Mouse (Mus musculus) hindbrain, postnatal 0 days (tissue): ENCODE data around the gene Rab30. TPM values are rescaled to one million over a fixed set of nuclear protein-coding genes. Genes with fewer than 3 reads are reported as not detected.

Source experiments
- ATAC-seq: fragments of 200-750 bp; cut with Nextera tagmentation; 2 replicates; pipeline ENCODE4 v1.8.0; 2017; ENCODE audit warnings: mild to moderate bottlenecking, moderate TSS enrichment, moderate library complexity
- DNase-seq: peaks from one replicate; pipeline ENCODE4 v3.0.0-alpha.2; 2015; ENCODE audit warnings: low spot score
- H3K27ac ChIP-seq: fragments of 300-500 bp; sonication (generic); 2 replicates; pipeline ENCODE4 v1.5.1; 2014; ENCODE audit warnings: mild to moderate bottlenecking
- H3K27me3 ChIP-seq: fragments of 300-500 bp; sonication (generic); 2 replicates; pipeline ENCODE4 v1.6.1; 2014; ENCODE audit warnings: low read length, mixed read lengths; ENCODE audit not compliant: insufficient read depth
- H3K36me3 ChIP-seq: fragments of 300-500 bp; sonication (generic); 2 replicates; pipeline ENCODE4 v1.6.1; 2014; ENCODE audit warnings: low read length, mixed read lengths; ENCODE audit not compliant: insufficient read depth
- H3K4me1 ChIP-seq: fragments of 300-500 bp; sonication (generic); 2 replicates; pipeline ENCODE4 v1.6.1; 2014; ENCODE audit warnings: antibody characterized with exemption, low read length, mixed read lengths; ENCODE audit not compliant: insufficient read depth
- H3K4me2 ChIP-seq: fragments of 300-500 bp; sonication (generic); 2 replicates; pipeline ENCODE4 v1.6.1; 2014; ENCODE audit warnings: low read depth, mild to moderate bottlenecking, low read length, moderate library complexity, mixed read lengths
- H3K4me3 ChIP-seq: fragments of 300-500 bp; sonication (generic); 2 replicates; pipeline ENCODE4 v1.5.1; 2014; ENCODE audit warnings: low read length
- H3K9ac ChIP-seq: fragments of 300-500 bp; sonication (generic); replicated peaks from 2 replicates; pipeline ENCODE4 v1.6.1; 2014; ENCODE audit warnings: mild to moderate bottlenecking, low read length, moderate library complexity, mixed read lengths
- H3K9me3 ChIP-seq: fragments of 300-500 bp; sonication (generic); 2 replicates; pipeline ENCODE4 v1.6.1; 2016; ENCODE audit warnings: low read length, mixed read lengths
- CTCF ChIP-seq: IDR thresholded peaks from 2 replicates; pipeline ENCODE4 v1.5.1; 2016; ENCODE audit warnings: antibody characterized with exemption, control low read depth, low read depth
- WGBS: fragments of 180-500 bp; shearing (Covaris S2); extraction: QIAGEN DNeasy Blood & Tissue Kit; methylation state at CpG from one replicate; pipeline ENCODE4 v1.1.7; 2014; 5-methylcytosine and 5-hydroxymethylcytosine counted together
- polyA plus RNA-seq: library from polyadenylated mRNA; unstranded; fragments of >200 nt; fragmentation: Nextera tagmentation; extraction: Ambion mirVana; gene quantifications from 2 replicates; pipeline ENCODE4 v1.2.1, GENCODE M21; 2015
- total RNA-seq: library from RNA; depleted of rRNA; stranded (reverse); fragments of >200 nt; gene quantifications from 2 replicates; pipeline ENCODE4 v1.2.3, GENCODE M21; 2014; rRNA removed

Gene Rab30
- total and polyA plus RNA-seq, 2 experiments from 2014 or later, result 21.8 to 33.2 TPM

DNA sequence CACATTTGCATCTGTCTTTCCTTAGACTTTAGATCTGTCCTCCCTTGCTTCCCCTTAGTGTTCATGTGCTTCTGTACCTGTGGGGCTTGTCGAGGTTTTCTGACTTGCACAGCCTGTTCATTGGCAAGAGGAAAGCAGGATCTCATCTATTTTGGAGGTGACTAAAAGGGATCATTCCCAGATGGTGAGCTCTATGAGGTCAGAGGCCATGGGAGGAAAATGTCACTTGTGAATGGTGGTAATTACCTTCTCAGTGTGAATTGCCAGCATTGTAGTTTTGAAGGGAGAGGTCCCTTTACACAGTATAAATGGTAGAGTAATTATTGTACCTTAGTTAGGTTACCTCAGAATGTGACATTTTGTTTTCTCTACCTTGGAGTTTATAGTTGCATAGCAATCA, 148.8 kb downstream of the Rab30 start:
- H3K36me3 ChIP-seq, result no peaks in the 10 kb centered on the region
- H3K4me1 ChIP-seq, result no peaks in the 10 kb centered on the region
- 55% methylated on average over 1 of the region's 1 CpGs for WGBS
- H3K9ac ChIP-seq, result no peak overlapping the region
- no peak overlapping the region for H3K4me3 ChIP-seq
- DNase-seq, result no peak
- H3K27me3 ChIP-seq, result no peaks in the 10 kb centered on the region
- H3K27ac ChIP-seq, result no peak overlapping the region
- no peak for TF ChIP-seq CTCF
- ATAC-seq, result no peak
- H3K9me3 ChIP-seq, result 0 out of 2 replicates have a peak, but pooled peaks cover 2% of the 10 kb centered on the region
- H3K4me2 ChIP-seq, result no peak overlapping the region

DNA sequence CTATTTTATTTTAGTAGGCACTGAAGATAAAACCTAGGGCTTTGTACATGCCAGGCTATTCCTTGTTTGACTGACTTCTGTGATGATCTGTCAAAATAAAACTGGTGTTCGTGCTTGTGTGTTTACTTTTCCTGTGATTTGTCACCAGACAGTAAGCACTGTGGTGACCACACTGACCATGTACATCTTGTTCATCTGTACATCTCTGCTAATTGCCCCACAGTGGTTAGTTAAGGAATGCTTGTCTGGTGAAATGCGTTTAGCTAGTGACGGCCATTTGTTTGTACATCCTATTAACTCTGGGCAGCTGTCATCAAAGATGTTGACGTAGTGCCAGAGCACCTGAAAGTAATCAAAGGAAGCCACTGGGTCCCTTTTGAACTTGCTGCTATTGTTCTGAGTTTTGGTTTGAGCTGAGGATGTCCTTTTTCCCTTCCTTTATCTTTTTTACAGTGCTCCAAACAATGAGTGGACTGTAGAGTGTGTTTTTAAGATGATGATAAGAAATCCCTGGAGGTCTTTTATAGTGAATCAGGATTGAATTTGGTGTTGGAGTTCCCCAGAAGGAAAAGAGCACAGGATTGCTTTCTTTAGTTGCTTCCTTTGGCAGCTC, 149.3 kb downstream of the Rab30 start:
- no peak for DNase-seq
- 0 out of 2 replicates have a peak, but pooled peaks cover 2% of the 10 kb centered on the region for H3K9me3 ChIP-seq
- H3K27ac ChIP-seq, result no peak overlapping the region; the same call in 1 of the 2 replicates
- WGBS, result 58% methylated on average over 4 of the region's 4 CpGs
- no peak overlapping the region for H3K4me3 ChIP-seq
- H3K27me3 ChIP-seq, result no peaks in the 10 kb centered on the region
- H3K4me1 ChIP-seq, result no peaks in the 10 kb centered on the region
- no peak for TF ChIP-seq CTCF
- H3K9ac ChIP-seq, result no peak overlapping the region
- H3K4me2 ChIP-seq, result no peak overlapping the region
- no peak for ATAC-seq
- H3K36me3 ChIP-seq, result no peaks in the 10 kb centered on the region

DNA sequence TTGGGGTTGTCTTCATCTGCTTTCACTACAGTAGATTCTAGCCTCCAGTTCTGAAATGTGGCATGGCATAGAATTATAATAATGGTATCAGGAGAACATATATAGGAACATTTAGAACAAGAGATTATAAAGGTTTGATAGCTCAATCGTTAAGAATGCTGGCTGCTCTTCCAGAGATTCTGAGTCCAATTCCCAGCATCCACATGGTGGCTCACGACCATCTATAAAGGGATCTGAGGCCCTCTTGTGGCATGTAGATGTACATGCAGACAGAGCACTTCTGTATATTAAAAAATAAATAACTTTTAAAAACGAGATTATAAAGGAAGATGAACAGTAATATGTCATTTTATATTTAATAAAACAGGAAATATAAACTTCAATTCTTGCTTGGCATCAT, 152.1 kb downstream of the Rab30 start:
- Histone ChIP-seq H3K4me1 (no peaks in the 10 kb centered on the region), H3K9ac (no peak overlapping the region), H3K27ac (no peak overlapping the region), H3K4me2 (no peak overlapping the region), H3K36me3 (no peaks in the 10 kb centered on the region), H3K27me3 (no peaks in the 10 kb centered on the region), H3K9me3 (0 out of 2 replicates have a peak, but pooled peaks cover 2% of the 10 kb centered on the region), H3K4me3 (no peak overlapping the region)
- ATAC-seq, result no peak
- WGBS, result 45% methylated on average over 3 of the region's 3 CpGs
- TF ChIP-seq CTCF, result peak; percentile 55
- no peak for DNase-seq

Other genes starting within 250 kb of the Rab30 start
- 17.5 and 33.2 TPM in 2 replicates for gene Ccdc90b, start 180.5 kb upstream of the Rab30 start, total RNA-seq
- gene Ccdc90b, start 180.5 kb upstream of the Rab30 start, polyA plus RNA-seq, result 53.5 and 62.3 TPM in 2 replicates
- gene Ankrd42, start 104.5 kb upstream of the Rab30 start, total RNA-seq, result 22.8 and 24.8 TPM in 2 replicates
- gene Ankrd42, start 104.5 kb upstream of the Rab30 start, polyA plus RNA-seq, result 20.6 and 20.8 TPM in 2 replicates
- gene Pcf11, start 71.7 kb upstream of the Rab30 start, total RNA-seq, result 31.3 and 35.2 TPM in 2 replicates
- 14.4 and 15.2 TPM in 2 replicates for gene Pcf11, start 71.7 kb upstream of the Rab30 start, polyA plus RNA-seq
- gene Ddias, start 132.6 kb downstream of the Rab30 start, total RNA-seq, result 1.4 and 1.8 TPM in 2 replicates
- gene Ddias, start 132.6 kb downstream of the Rab30 start, polyA plus RNA-seq, result 3.5 and 3.8 TPM in 2 replicates
- gene Prcp, start 132.9 kb downstream of the Rab30 start, total RNA-seq, result 19.2 and 23.2 TPM in 2 replicates
- gene Prcp, start 132.9 kb downstream of the Rab30 start, polyA plus RNA-seq, result 13.3 and 14.3 TPM in 2 replicates